Mouse (Mus musculus): Measurements from ENCODE around the gene Stfa3. TPM values are rescaled to one million over a fixed set of nuclear protein-coding genes. Genes with fewer than 3 reads are reported as not detected.
"Not testable (repeated sequence)": the region's sequence is repeated elsewhere in the genome, so short reads cannot be mapped to it uniquely, and the experiment has no call there.

Gene Stfa3
- polyA plus RNA-seq, 1 experiment from 2014 or later = not detected

- no peak overlapping the region for H3K27ac ChIP-seq (ENCODE audit: low read depth, low read length)
- H3K36me3 ChIP-seq (ENCODE audit: control insufficient read depth, insufficient read depth, low read length) = no peaks in the 10 kb centered on the region
- ATAC-seq (ENCODE audit: low FRiP score, low TSS enrichment) = no peak
- no peak overlapping the region for H3K4me2 ChIP-seq (replicated peaks; ENCODE audit: low read depth, low read length)
- no peaks in the 10 kb centered on the region for H3K9me3 ChIP-seq (ENCODE audit: control insufficient read depth, low read length)
- H3K4me1 ChIP-seq (ENCODE audit: control insufficient read depth, insufficient read depth, low read length) = no peaks in the 10 kb centered on the region
- no peak overlapping the region for H3K4me3 ChIP-seq (ENCODE audit: low read length)
- no peaks in the 10 kb centered on the region for H3K27me3 ChIP-seq (ENCODE audit: control insufficient read depth, insufficient read depth, low read length)
- H3K9ac ChIP-seq (ENCODE audit: low read depth, low read length) = no peak overlapping the region
- WGBS = 85% methylated on average over 9 of the region's 9 CpGs
Measured at GRCm38 (mm10) chr16:36469367-36469766, 14.2 kb upstream of the Stfa3 start.

GRCm38 (mm10) chr16:36468862-36469261 lies 13.7 kb upstream of the Stfa3 start:
- H3K4me3 ChIP-seq (ENCODE audit: low read length) = no peak overlapping the region
- ATAC-seq (ENCODE audit: low FRiP score, low TSS enrichment) = no peak
- no peak overlapping the region for H3K9ac ChIP-seq (ENCODE audit: low read depth, low read length)
- H3K36me3 ChIP-seq (ENCODE audit: control insufficient read depth, insufficient read depth, low read length) = no peaks in the 10 kb centered on the region
- H3K27me3 ChIP-seq (ENCODE audit: control insufficient read depth, insufficient read depth, low read length) = no peaks in the 10 kb centered on the region
- H3K27ac ChIP-seq (ENCODE audit: low read depth, low read length) = no peak overlapping the region
- H3K4me1 ChIP-seq (ENCODE audit: control insufficient read depth, insufficient read depth, low read length) = no peaks in the 10 kb centered on the region
- no peak overlapping the region for H3K4me2 ChIP-seq (replicated peaks; ENCODE audit: low read depth, low read length)
- 62% methylated on average over 4 of the region's 4 CpGs for WGBS
- H3K9me3 ChIP-seq (ENCODE audit: control insufficient read depth, low read length) = no peaks in the 10 kb centered on the region

GRCm38 (mm10) chr16:36467936-36468335 lies 12.7 kb upstream of the Stfa3 start:
- WGBS = 76% methylated on average over 2 of the region's 2 CpGs
- H3K9me3 ChIP-seq (ENCODE audit: control insufficient read depth, low read length) = no peaks in the 10 kb centered on the region

GRCm38 (mm10) chr16:36465436-36465835 lies 10.2 kb upstream of the Stfa3 start:
- Histone ChIP-seq H3K27ac (ENCODE audit: low read depth, low read length) (no peak overlapping the region), H3K4me1 (ENCODE audit: control insufficient read depth, insufficient read depth, low read length) (no peaks in the 10 kb centered on the region), H3K4me3 (ENCODE audit: low read length) (no peak overlapping the region), H3K9ac (ENCODE audit: low read depth, low read length) (no peak overlapping the region), H3K4me2 (replicated peaks; ENCODE audit: low read depth, low read length) (no peak overlapping the region), H3K36me3 (ENCODE audit: control insufficient read depth, insufficient read depth, low read length) (no peaks in the 10 kb centered on the region), H3K27me3 (ENCODE audit: control insufficient read depth, insufficient read depth, low read length) (no peaks in the 10 kb centered on the region), H3K9me3 (ENCODE audit: control insufficient read depth, low read length) (no peaks in the 10 kb centered on the region)
- no peak for ATAC-seq (ENCODE audit: low FRiP score, low TSS enrichment)
- WGBS = 78% methylated on average over 3 of the region's 3 CpGs

More at GRCm38 (mm10) chr16:36467936-36468335, 12.7 kb upstream of the Stfa3 start:
- no peak overlapping the region for H3K9ac ChIP-seq (ENCODE audit: low read depth, low read length)
- no peaks in the 10 kb centered on the region for H3K36me3 ChIP-seq (ENCODE audit: control insufficient read depth, insufficient read depth, low read length)
- no peaks in the 10 kb centered on the region for H3K4me1 ChIP-seq (ENCODE audit: control insufficient read depth, insufficient read depth, low read length)
- no peak overlapping the region for H3K4me2 ChIP-seq (replicated peaks; ENCODE audit: low read depth, low read length)
- no peak overlapping the region for H3K27ac ChIP-seq (ENCODE audit: low read depth, low read length)
- H3K4me3 ChIP-seq (ENCODE audit: low read length) = no peak overlapping the region
- H3K27me3 ChIP-seq (ENCODE audit: control insufficient read depth, insufficient read depth, low read length) = no peaks in the 10 kb centered on the region
- ATAC-seq (ENCODE audit: low FRiP score, low TSS enrichment) = no peak

GRCm38 (mm10) chr16:36464076-36464475 lies 8.9 kb upstream of the Stfa3 start:
- no peaks in the 10 kb centered on the region for H3K9me3 ChIP-seq (ENCODE audit: control insufficient read depth, low read length)
- no peak overlapping the region for H3K4me3 ChIP-seq (ENCODE audit: low read length)
- no peak for ATAC-seq (ENCODE audit: low FRiP score, low TSS enrichment)
- H3K27ac ChIP-seq (ENCODE audit: low read depth, low read length) = no peak overlapping the region
- H3K4me1 ChIP-seq (ENCODE audit: control insufficient read depth, insufficient read depth, low read length) = no peaks in the 10 kb centered on the region
- no peaks in the 10 kb centered on the region for H3K27me3 ChIP-seq (ENCODE audit: control insufficient read depth, insufficient read depth, low read length)
- H3K9ac ChIP-seq (ENCODE audit: low read depth, low read length) = no peak overlapping the region
- H3K36me3 ChIP-seq (ENCODE audit: control insufficient read depth, insufficient read depth, low read length) = no peaks in the 10 kb centered on the region
- H3K4me2 ChIP-seq (replicated peaks; ENCODE audit: low read depth, low read length) = no peak overlapping the region
- 87% methylated on average over 4 of the region's 4 CpGs for WGBS

GRCm38 (mm10) chr16:36460426-36460825 lies 5.2 kb upstream of the Stfa3 start:
- 26% methylated on average over 2 of the region's 2 CpGs for WGBS
- ATAC-seq (ENCODE audit: low FRiP score, low TSS enrichment) = no peak
- no peaks in the 10 kb centered on the region for H3K27me3 ChIP-seq (ENCODE audit: control insufficient read depth, insufficient read depth, low read length)
- H3K9ac ChIP-seq (ENCODE audit: low read depth, low read length) = no peak overlapping the region
- H3K27ac ChIP-seq (ENCODE audit: low read depth, low read length) = no peak overlapping the region
- H3K4me2 ChIP-seq (replicated peaks; ENCODE audit: low read depth, low read length) = no peak overlapping the region
- no peak overlapping the region for H3K4me3 ChIP-seq (ENCODE audit: low read length)
- H3K36me3 ChIP-seq (ENCODE audit: control insufficient read depth, insufficient read depth, low read length) = no peaks in the 10 kb centered on the region
- H3K4me1 ChIP-seq (ENCODE audit: control insufficient read depth, insufficient read depth, low read length) = no peaks in the 10 kb centered on the region
- no peaks in the 10 kb centered on the region for H3K9me3 ChIP-seq (ENCODE audit: control insufficient read depth, low read length)

- not testable (repeated sequence) for H3K36me3 ChIP-seq (ENCODE audit: control insufficient read depth, insufficient read depth, low read length); H3K4me3 ChIP-seq (ENCODE audit: low read length); H3K9me3 ChIP-seq (ENCODE audit: control insufficient read depth, low read length); H3K27ac ChIP-seq (ENCODE audit: low read depth, low read length); H3K27me3 ChIP-seq (ENCODE audit: control insufficient read depth, insufficient read depth, low read length); H3K4me2 ChIP-seq (replicated peaks; ENCODE audit: low read depth, low read length); ATAC-seq (ENCODE audit: low FRiP score, low TSS enrichment); H3K9ac ChIP-seq (ENCODE audit: low read depth, low read length); H3K4me1 ChIP-seq (ENCODE audit: control insufficient read depth, insufficient read depth, low read length)
- 79% methylated on average over 1 of the region's 1 CpGs for WGBS
Measured at GRCm38 (mm10) chr16:36420979-36421378, 34.2 kb downstream of the Stfa3 start.

GRCm38 (mm10) chr16:36408357-36408756 lies 46.8 kb downstream of the Stfa3 start, which contains the start of gene Stfa2:
Stfa2 (minus strand) TSS chr16:36408457.
- H3K9me3 ChIP-seq (ENCODE audit: control insufficient read depth, low read length) = no peaks in the 10 kb centered on the region
- H3K36me3 ChIP-seq (ENCODE audit: control insufficient read depth, insufficient read depth, low read length) = no peaks in the 10 kb centered on the region
- no peaks in the 10 kb centered on the region for H3K27me3 ChIP-seq (ENCODE audit: control insufficient read depth, insufficient read depth, low read length)
- no peak within 1 kb of the TSS for H3K9ac ChIP-seq (ENCODE audit: low read depth, low read length)
- H3K4me1 ChIP-seq (ENCODE audit: control insufficient read depth, insufficient read depth, low read length) = no peaks in the 10 kb centered on the region
- no peak within 1 kb of the TSS for H3K4me2 ChIP-seq (replicated peaks; ENCODE audit: low read depth, low read length)
- H3K27ac ChIP-seq (ENCODE audit: low read depth, low read length) = no peak within 1 kb of the TSS
- no peak within 1 kb of the TSS for H3K4me3 ChIP-seq (ENCODE audit: low read length)
- no peak for ATAC-seq (ENCODE audit: low FRiP score, low TSS enrichment)
